Mouse (Mus musculus): ENCODE measurements at regions not wholly inside any gene's neighbourhood (a gene's known extent, or its start where the extent isn't known, plus 50 kb on each side); places are given as distances from the start of the nearest gene placed in this dataset.

- H3K36me3 ChIP-seq (ENCODE audit: inconsistent target) = no peaks in the 10 kb centered on the region
- 75% methylated on average over 1 of the region's 1 CpGs for whole genome bisulfite sequencing (ENCODE audit: missing documents)
- H3K27ac ChIP-seq = no peak overlapping the region
- H3K79me2 ChIP-seq (ENCODE audit: inconsistent target) = no peaks in the 10 kb centered on the region
- no peak overlapping the region for H3K4me3 ChIP-seq (ENCODE audit: inconsistent target)
Observed at GRCm38 (mm10) chr9:14204817-14205216, 70.0 kb upstream of the Sesn3 start.

- Histone ChIP-seq H3K79me2 (ENCODE audit: inconsistent target) (no peaks in the 10 kb centered on the region), H3K36me3 (ENCODE audit: inconsistent target) (no peaks in the 10 kb centered on the region), H3K27ac (no peak overlapping the region), H3K4me3 (ENCODE audit: inconsistent target) (no peak overlapping the region)
- 94% methylated on average over 15 of the region's 16 CpGs for WGBS (ENCODE audit: missing documents)
Observed at GRCm38 (mm10) chr9:14206838-14207560, 67.9 kb upstream of the Sesn3 start.

GRCm38 (mm10) chr9:14207561-14207936 is 67.3 kb upstream of the Sesn3 start:
- WGBS (ENCODE audit: missing documents) = 46% methylated on average over 3 of the region's 3 CpGs
- H3K27ac ChIP-seq = no peak overlapping the region
- H3K4me3 ChIP-seq (ENCODE audit: inconsistent target) = no peak overlapping the region
- no peaks in the 10 kb centered on the region for H3K79me2 ChIP-seq (ENCODE audit: inconsistent target)
- no peaks in the 10 kb centered on the region for H3K36me3 ChIP-seq (ENCODE audit: inconsistent target)

GRCm38 (mm10) chr9:14213283-14213682 is 61.6 kb upstream of the Sesn3 start:
- H3K27ac ChIP-seq = no peak overlapping the region
- no peaks in the 10 kb centered on the region for H3K36me3 ChIP-seq (ENCODE audit: inconsistent target)
- 93% methylated on average over 2 of the region's 2 CpGs for WGBS (ENCODE audit: missing documents)
- H3K79me2 ChIP-seq (ENCODE audit: inconsistent target) = no peaks in the 10 kb centered on the region
- no peak overlapping the region for H3K4me3 ChIP-seq (ENCODE audit: inconsistent target)

GRCm38 (mm10) chr9:14215171-14215782 is 59.6 kb upstream of the Sesn3 start:
- Histone ChIP-seq H3K27ac (no peak overlapping the region), H3K79me2 (ENCODE audit: inconsistent target) (no peaks in the 10 kb centered on the region), H3K36me3 (ENCODE audit: inconsistent target) (no peaks in the 10 kb centered on the region), H3K4me3 (ENCODE audit: inconsistent target) (no peak overlapping the region)
- WGBS (ENCODE audit: missing documents) = 27% methylated on average over 5 of the region's 5 CpGs

- Histone ChIP-seq H3K36me3 (ENCODE audit: inconsistent target) (no peaks in the 10 kb centered on the region), H3K27ac (no peak overlapping the region), H3K79me2 (ENCODE audit: inconsistent target) (no peaks in the 10 kb centered on the region), H3K4me3 (ENCODE audit: inconsistent target) (no peak overlapping the region)
- WGBS (ENCODE audit: missing documents) = 58% methylated on average over 5 of the region's 5 CpGs
Observed at GRCm38 (mm10) chr9:14215961-14216360, 58.9 kb upstream of the Sesn3 start.

GRCm38 (mm10) chr9:14222936-14223335 is 51.9 kb upstream of the Sesn3 start:
- no peaks in the 10 kb centered on the region for H3K36me3 ChIP-seq (ENCODE audit: inconsistent target)
- 89% methylated on average over 2 of the region's 2 CpGs for WGBS (ENCODE audit: missing documents)
- no peak overlapping the region for H3K27ac ChIP-seq
- H3K79me2 ChIP-seq (ENCODE audit: inconsistent target) = no peaks in the 10 kb centered on the region
- no peak overlapping the region for H3K4me3 ChIP-seq (ENCODE audit: inconsistent target)
